Mouse (Mus musculus) cerebellum, postnatal 36 days (tissue): ENCODE measurements around the gene Traf5.

ENCODE experiments used
- DNase-seq, 2 experiments: peaks; one replicate each; pipeline ENCODE4 v3.0.0; 2021 to 2022; ENCODE audit warnings: mixed read lengths in 2 of 2

Traf5 gene

DNA sequence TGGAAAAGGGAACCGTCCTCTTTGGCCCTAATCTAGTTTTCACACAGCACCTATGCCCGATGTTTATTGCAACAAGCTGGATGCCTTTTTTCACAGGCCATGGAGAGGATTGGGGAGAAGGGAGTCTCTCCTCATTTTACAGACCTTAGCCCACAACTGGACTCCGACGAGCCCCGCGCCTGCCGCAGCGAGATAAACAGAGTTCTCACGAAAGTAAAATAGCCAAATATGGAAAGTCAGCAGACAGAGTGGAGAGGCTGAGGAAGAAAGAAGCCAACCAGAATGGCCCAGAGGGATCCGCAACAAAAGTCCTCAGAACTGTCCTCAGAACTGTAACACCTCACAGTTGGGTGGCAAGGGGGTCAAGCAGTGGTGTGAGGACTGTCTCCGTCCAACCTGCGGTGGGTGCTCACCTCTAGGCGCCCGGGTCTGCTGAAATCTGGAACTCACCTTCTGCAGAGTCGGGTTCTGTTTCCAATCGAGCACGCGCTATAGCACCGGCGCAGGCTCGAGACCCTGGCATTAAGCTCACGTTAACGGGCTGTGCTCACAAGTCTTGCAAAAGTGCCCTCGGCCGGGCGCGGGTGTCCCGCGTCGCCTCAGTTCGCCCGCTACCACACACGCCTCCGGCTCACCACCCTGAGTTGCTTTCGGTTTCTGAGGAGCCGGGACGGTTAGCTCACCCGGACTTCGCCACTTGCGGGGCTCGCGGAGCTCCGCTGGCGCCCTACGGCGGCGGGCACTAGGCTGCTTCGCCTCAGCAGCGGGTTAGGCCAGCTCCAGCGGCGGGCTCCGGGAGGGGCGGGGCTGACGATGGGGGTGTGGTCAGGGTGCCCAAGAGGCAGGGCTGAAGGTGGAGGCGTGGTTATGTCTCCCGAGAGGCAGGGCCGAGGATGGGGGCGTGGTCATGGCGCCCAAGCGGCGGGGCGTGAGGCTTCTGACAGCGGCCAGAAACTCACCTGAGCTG, at the start of gene Traf5:
TSS of gene Traf5 (minus strand) at position 754 of the 967 bp plus-strand sequence.
- peak; percentile 74 to 86 for DNase-seq

DNA sequence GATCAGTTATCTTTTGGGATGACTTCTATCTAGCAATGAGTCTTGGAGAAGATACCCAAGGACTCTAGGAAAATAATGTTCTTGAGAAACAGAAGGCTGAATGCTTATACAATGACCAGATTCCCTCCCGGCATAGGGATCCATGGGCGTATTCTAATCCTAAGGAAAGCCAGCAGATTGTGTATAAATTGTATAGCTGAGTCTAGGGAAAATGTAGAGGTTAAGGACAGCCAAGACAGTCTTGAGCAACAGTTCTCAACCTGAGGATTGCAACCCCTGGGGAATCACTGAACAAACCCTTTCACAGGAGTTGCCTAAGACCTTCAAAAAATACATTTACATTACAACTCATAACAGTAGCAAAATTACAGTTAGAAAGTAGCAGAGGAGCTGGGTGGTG, 48.0 kb upstream of the Traf5 start:
- no peak for DNase-seq

DNA sequence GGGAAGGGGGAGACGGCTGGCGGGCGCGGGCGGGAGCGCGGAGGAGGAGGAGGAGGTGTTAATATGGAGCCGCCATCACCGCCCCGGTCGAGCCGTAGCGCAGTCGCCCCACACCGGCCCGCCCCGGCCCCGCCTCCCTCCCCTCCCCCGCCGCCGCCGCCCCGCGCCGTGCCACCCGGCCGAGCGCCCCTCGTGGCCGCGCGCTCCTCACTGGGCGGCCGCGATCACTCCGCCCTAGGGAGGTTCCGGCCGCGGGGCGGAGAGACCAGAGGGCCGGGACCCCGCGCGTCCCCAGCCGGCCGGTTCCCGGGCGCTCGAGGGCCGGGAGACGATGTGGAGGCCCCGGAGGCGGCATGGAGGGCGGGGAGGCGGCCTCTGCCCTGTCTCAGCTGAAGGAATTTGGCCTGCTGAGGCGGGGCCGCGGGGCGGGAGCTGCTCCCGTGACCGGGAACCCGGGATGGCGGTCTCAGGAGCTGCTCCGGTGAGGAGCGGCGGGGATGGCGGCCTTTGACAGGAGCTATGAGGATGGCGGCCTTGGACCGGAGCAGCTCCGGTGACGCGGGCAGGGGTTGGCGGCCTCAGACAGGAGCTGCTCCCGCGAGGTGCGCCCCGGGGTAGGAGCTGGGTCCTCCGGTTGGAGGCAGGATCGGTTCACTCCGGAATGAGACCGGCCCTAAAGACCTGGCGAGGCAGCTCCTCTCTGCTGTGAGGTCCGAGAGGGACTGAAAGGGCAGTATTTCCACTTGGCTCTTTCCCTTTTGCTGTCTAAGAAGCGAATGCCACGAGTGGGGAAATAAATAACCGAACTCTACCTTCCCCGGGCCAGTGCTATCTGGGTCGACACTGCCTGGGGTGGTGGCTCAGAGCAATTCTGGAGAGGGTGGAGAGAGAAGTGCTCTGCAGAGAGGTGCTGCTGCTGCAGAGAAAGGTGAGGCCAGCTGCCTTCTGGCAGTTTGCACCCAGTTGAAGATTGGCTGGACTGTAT, 45.9 kb upstream of the Traf5 start, which contains the start of gene Rcor3:
TSS of gene Rcor3 (minus strand) at position 137 of the 985 bp plus-strand sequence.
- DNase-seq: peak; percentile 81 to 82

DNA sequence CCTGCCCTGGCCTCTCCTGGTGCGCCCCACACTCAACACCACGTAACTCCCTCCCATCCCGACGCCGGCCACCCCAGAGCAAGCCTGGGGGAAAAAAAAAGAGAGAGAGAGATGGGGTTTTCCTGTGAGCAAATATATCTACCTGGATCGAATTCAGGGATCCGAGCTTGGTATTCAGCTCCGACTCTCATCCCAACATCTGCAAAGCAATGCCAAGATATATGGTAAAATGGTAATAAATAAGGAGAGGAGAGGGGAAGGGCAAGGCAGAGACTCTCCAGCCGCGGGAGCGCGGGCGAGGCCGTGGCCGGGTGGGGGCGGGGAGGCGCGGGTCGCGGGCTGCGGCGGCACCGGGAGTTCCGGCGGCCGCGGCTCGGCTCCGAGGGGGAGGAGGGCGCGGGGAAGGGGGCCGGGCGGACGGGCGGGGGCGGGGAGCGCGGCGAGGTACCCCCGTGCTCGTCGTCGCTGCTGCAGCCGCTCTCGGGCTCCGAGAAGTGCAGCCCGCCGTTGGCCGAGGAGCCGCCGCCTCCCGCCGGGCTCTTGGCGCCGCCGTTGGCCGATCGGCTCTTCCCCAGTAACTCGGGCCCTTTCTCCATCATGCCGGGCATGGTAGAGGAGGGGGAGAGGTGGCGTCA, 45.0 kb upstream of the Traf5 start:
- DNase-seq: no peak

DNA sequence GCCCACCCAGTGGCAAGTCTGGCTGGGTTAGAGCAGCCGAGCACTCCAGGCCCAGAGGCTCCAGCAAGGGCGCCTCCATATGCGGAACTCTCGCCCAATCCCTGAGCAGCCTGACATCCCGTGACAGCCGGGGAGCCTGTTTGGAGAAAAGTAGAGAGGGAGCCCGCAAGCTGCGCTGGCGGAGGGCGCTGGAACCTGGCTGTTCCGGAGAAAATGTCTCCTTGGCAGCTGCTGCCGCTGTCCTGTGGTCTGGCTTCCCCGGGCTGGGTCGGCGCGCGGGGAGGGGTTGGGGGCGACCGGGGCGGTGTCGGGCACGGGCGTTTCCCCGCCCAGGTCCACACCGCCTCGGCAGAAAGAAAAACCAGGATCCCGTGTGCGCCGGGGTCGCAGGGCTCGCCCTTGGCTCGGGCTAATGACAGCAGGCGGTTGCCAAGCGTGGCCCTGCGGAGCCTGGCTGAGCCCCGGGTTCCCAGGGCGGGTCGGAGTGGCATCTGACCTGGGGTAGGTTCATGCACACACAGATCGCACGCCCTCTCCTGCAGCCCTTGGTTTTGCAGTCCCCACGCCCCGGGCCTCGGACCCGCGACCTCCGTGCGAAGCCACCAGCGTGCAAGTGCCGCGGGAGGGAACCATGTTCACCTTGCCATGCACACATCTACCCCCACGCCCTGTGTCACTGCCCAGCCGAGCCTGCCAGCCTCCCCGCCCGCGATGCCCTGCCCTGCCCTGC, 44.4 kb upstream of the Traf5 start:
- peak; percentile 77 to 82 for DNase-seq

DNA sequence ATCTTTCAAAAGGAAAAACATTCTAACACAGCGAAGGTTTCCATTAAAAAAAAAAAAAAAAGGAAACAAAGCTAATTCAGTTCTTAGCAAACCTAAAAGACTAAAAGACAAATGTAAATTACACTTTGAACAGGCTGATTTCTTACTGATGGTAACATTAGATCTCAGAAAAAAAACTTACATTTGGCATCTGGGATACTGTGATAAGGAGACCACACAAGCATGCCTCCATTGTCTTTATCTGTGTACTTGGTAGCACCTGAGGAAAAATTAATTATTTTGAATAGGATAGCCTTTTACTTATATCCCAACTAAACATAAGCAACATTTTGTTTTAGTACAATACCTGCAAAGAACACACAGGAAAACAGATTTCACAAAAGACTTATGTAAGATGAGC, 37.8 kb upstream of the Traf5 start:
- no peak for DNase-seq

DNA sequence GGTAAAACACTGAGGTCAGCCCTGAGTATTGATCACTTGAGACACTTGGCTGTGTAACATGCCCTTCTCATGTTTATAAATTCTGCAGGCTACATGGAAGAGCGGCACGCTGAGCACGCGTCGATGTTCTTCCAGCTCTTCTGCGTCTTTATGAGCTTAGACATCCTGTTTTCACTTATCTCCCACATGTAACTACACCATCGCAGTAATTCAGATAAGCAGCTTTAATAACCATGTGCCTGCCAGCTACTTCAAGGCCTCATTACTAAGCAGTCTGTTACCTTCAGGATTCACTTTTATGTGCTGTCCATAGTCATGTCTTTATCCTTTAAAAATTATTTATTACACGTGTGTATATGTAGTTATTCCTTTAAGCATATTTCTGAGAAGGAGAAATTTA, 36.0 kb upstream of the Traf5 start:
- no peak for DNase-seq

DNA sequence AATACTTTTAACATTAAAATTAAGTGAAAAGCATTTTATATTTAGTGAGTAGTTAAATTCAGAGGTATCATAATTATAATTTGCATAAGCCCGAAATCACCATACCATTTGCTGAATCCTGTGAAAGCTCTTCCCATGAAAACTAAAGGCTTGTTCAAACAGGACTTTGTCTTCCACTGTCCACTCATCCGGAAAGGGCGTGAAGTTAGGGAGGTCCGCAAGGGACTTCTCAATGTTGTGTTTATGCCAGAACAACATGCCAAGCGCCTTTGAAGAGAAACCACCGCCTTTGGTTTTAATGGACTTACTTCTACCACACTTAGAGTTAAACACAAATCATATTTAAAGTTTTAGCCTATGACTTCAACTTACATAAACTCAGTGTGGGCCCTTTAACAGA, 33.4 kb upstream of the Traf5 start:
- DNase-seq: no peak

DNA sequence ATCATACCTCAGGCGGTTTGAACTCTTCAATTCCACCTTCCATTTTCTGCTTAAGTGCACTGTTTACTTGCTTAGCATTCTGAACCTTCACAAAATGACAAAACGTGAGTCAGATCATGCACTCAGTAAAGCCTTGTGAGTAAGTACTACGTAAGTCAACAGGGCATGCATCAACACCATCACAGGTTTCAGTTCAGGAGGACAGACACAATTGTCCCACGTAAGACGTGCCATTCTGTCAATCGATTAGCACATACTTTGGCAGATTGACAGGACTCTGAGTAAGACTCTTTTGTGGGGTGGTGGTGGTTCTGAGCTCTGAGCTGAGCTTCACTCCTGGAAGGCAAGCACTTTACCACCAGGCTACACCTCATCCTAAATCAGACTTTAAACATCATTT, 23.9 kb upstream of the Traf5 start:
- no peak for DNase-seq

DNA sequence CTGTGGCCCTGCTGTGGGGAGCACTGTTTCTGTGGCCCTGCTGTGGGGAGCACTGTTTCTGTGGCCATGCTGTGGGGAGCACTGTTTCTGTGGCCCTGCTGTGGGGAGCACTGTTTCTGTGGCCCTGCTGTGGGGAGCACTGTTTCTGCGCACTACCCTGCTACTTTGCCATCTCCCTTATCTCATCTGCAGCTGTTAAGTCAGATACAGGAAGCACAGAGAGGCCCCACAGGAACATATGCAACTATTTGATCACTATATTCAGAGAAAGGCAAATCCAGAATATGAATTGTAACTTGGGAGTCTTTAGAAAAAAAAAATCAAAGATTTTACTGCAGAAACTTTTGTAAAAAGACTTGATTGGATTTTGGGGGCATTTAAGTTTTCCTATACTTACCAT, 23.0 kb upstream of the Traf5 start:
- DNase-seq: no peak

DNA sequence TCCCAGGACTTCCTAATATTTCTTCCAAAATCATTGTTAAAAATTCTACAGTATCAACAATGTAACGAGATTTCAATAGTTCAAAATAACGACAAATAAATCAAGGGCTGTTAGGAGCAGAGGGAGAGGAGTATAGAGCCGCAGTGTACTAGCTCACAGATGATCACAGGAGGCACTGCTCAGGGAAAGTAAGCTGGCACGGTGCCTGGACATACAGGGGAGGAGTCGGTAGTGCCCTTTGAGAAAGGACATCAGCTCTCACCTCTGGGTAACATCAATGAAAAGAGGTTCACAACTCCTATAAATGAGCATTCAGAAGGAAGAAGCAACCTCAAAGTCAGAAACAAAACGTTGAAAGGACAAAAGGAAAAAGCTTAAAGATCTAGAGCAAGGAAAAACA, 16.8 kb upstream of the Traf5 start:
- DNase-seq: peak; percentile 30 to 33

DNA sequence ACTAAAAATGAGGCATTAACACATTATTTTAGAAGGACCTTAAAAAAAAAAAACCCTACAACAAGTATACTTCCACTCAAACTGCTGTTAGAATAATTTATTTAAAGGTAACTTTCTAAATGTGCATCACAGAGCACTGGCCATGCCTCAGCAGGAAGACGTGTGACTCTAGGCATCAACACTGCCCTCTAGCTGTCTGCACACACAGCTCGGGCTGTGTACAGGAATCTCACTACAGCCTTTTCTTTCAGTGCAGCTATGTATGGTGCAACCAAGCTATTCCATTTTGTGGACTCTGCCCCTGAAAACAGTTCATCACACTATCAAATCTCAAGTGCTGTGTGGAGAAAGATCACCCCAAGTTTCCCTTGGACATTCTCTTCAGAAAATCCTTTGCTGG, 15.0 kb upstream of the Traf5 start:
- peak in 1 of 2 experiments; percentile 30 for DNase-seq

DNA sequence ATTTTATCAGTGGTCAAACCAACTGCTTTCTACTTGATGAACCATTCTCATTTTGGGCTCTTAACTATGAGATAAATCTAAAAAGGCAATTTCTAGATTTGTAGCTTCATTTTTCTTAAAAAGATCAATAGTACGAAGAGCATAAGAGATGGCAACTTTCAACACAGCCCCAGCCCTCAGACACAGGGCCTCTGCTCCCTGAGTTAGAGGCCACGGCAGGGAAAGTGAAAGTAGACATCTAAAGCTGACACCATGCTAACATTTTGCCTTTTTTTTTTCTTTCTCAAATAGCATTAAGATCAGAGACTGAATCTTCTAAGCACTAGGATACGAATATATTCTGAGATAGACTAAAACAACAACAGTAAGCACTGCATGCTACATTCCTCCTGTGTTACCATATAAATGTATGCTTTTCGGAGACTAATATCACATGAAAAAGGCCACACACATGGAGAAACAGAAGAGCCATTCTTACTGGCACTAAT, 13.6 kb upstream of the Traf5 start:
- DNase-seq: no peak

DNA sequence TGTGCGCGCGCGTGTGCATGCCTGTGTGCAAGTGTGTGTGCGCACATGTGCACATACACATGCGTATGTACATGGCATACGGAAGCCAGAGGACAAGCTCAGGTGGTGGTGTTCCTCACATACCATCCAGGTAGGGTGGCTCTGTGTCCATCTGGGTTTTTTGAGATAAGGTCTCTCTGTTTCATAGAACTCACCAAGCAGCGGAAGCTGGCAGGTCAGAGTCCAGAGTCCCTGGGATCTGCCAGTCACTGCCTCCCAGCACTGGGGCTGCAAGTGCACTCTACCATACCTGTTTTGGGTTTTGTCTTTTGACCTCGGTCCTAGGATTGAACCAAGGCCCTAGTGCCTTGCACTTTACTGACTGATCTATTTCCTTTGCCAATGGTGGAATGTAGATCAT, 11.7 kb upstream of the Traf5 start:
- DNase-seq: no peak

DNA sequence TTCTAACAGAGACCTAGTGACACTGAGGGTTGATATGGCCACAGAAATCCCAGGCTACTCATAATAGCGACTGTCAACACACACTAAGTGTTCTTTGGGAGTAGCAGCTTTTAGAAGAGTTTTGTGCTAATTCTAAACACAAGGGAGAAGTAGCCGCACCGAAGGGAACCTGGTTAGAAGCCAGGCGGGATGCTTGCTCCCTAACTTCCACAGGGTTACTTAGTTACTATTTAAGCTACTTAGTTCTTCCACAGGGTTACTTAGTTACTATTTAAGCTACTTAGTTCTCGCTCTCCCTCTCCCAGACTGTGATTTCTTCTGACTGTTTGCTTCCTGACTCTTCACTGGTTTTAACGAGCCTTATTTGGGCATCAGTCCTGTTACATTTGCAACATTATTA, 10.8 kb upstream of the Traf5 start:
- DNase-seq: no peak

DNA sequence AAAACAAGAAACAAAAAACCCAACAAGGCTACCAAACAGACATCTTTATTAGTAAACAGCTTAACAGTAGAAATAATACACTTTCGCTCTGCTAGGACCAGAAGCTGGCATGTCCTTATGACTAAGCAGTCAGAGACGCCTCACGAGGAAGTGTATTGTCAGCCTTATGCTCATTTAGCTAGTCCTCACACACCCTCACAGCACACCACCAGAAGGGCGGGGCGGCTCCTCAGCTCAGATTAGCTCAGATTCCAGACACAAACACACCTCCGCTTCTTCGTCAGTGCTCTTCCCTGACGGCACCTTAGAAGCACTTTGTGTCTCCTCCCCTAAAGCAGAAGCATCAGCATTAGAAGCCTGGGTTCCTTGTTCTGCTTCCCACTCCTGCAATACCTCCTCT, 9.0 kb upstream of the Traf5 start:
- no peak for DNase-seq

DNA sequence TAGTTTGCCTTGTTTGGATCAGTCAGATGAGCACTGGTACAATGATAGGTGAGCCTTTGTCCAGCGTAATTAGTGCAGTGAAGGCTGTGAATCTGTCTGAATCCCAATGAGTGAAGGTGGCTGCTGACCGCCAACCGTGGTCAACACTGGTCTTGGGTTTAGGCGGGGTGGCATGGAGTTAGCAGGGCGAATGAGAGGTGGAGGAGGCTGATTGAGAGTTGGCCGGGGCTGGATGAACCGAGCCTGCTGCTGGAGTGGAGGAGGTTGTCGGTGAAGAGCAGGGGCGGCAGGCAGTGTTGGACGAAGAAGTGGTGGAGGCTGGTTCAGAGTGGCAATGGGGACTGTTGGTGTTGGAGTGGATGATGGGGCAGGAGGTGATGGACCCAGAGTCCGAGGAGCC, 8.4 kb upstream of the Traf5 start:
- DNase-seq: no peak

DNA sequence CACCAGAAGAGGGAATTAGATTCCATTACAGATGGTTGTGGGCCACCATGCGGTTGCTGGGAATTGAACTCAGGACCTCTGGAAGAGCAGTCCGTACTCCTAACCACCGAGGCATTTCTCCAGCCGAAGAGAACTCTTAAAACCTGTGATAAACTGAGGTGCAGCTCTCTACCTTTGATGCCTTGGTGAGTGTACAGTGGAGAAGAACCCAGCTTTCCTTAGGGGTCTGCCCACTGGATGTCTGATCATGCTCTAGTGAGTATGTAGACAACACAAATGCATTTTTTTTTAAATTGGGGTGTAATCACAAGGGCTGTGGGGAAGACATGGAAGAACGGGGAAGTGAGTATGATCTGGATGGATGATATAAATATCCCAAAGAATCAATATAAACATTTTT, 3.3 kb upstream of the Traf5 start:
- no peak for DNase-seq

DNA sequence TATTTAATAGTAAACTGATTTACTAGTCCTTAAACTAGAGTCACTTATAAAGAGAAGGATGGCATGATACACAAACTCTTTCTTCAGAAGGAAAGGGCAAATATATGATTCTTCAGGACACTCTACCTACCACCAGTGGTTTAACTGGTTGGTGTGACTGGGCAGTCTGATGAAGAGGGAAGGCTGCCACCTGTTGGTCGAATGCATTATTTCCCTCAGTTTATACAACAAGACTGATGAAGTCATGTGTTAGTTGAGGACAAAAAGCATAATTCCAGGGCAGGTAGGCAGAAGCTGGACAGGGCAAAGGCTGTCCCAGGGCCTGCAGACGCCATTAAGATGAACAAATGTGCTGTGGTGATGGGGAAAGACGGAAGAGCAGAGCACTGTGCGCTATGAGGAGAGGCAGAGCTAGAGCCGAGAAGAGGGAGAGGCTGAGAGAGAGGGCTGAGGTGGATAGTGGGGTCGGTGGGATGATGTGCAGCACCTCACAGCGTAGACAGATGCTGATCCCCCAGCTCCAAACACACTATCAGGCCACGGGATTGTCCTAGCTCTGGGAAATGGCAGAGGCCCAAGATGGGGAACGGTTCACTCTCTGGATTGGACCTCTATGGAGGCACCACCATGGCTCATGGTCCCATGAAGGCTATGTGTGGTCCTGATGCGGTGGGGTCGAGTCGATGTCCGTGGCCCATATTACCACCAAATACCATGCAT, 2.3 kb upstream of the Traf5 start:
- peak; percentile 49 to 65 for DNase-seq

DNA sequence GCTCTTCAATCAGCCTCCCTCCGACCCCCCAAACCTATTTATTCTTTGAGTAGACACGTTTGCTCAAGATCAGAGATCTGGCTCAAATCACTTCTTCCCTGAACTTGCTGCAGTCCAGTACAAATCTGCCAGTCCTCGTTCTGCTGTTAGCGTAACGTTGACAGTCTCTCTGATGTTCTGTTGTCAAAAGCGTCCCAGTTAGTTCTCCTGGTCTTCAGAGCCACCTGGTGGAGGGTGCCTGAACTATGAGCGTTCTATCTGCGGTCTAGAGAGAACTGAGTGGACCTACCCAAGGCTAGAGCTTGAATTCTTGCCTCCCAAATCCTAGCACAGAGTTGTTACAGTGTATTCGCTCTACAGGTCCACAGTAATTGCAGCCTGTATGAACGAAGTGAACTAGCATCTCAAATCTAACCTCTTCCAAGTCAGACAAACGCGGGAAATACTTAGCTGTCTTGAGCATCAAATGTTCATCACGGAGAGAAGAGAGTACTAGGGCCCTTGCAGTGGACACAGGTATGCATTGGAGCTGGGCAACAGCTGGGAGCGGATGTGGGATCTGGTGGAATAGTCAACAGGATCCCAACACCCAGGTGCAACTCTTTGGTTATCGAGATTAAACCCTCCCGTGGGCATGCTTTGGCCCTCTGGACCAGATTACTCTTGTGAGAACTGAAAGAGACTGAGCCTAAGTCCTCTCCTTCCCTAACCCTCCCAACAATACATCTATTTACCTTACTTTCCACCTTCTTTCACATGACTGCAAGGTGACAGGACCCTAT, 711 bp upstream of the Traf5 start:
- peak; percentile 82 to 87 for DNase-seq
